Mouse (Mus musculus) bone marrow, adult 2 months (tissue): ENCODE measurements around the gene Efna3.

Source experiments
- CTCF ChIP-seq: fragments of 200-500 bp; IDR thresholded peaks from 2 replicates; pipeline ENCODE4 v1.5.1; 2011; ENCODE audit warnings: low read length, control low read depth; ENCODE audit not compliant: control insufficient read depth, insufficient read depth
- POLR2A ChIP-seq: fragments of 200-500 bp; IDR thresholded peaks from 2 replicates; pipeline ENCODE4 v1.6.1; 2011; ENCODE audit warnings: low read depth, mild to moderate bottlenecking, control low read depth, low read length, borderline replicate concordance; ENCODE audit not compliant: control insufficient read depth

- TF ChIP-seq CTCF (no peak), POLR2A (peak; percentile 37; the same call in 1 of the 2 replicates)
These were observed 43.4 kb downstream of the Efna3 start for GRCm38 (mm10) chr3:89279153-89279890.
